Mouse (Mus musculus) MEL (cell line): ENCODE results near the gene Preb. TPM values are rescaled to one million over a fixed set of nuclear protein-coding genes. Genes with fewer than 3 reads are reported as not detected.

Source experiments
- DNase-seq: peaks from one replicate; pipeline ENCODE4 v3.0.0; 2011; ENCODE audit warnings: low read depth, low spot score
- H3K27ac ChIP-seq: 2 replicates; pipeline ENCODE4 v1.5.1; 2012; ENCODE audit warnings: low read depth, mild to moderate bottlenecking, control low read depth, low read length, moderate library complexity; ENCODE audit not compliant: control insufficient read depth
- H3K27me3 ChIP-seq, 2 experiments: fragments of 150-350 bp in 1 of 2; sonication (generic) in 1 of 2; 2 replicates each; pipeline ENCODE4 v1.6.1; 2012; ENCODE audit warnings: low read length in 2 of 2, mild to moderate bottlenecking in 2 of 2, improper control_type of control experiment in 1 of 2, moderate library complexity in 1 of 2; ENCODE audit not compliant: insufficient read depth in 2 of 2, control insufficient read depth in 1 of 2
- H3K36me3 ChIP-seq, 2 experiments: 2 replicates each; pipeline ENCODE4 v1.6.1; 2012 to 2014; ENCODE audit warnings: low read length in 2 of 2, improper control_type of control experiment in 1 of 2, inconsistent platforms in 1 of 2, mild to moderate bottlenecking in 1 of 2; ENCODE audit not compliant: insufficient read depth in 2 of 2, control insufficient read depth in 1 of 2
- H3K4me1 ChIP-seq, 2 experiments: fragments of 150-350 bp in 1 of 2; sonication (generic) in 1 of 2; 2 replicates each; pipeline ENCODE4 v1.6.1; 2012; ENCODE audit warnings: low read length in 2 of 2, improper control_type of control experiment in 1 of 2, mild to moderate bottlenecking in 1 of 2; ENCODE audit not compliant: insufficient read depth in 2 of 2, control insufficient read depth in 1 of 2
- H3K4me3 ChIP-seq, 2 experiments: fragments of 150-350 bp in 1 of 2; sonication (generic) in 1 of 2; 2 replicates each; pipeline ENCODE4 v1.5.1; 2012; ENCODE audit warnings: low read depth in 2 of 2, low read length in 2 of 2, mild to moderate bottlenecking in 2 of 2, moderate library complexity in 2 of 2, control low read depth in 1 of 2, improper control_type of control experiment in 1 of 2; ENCODE audit not compliant: control insufficient read depth in 1 of 2, insufficient read depth in 1 of 2
- H3K79me2 ChIP-seq: 2 replicates; pipeline ENCODE4 v1.6.1; 2012; ENCODE audit warnings: mild to moderate bottlenecking, low read length, moderate library complexity; ENCODE audit not compliant: control insufficient read depth, poor library complexity, insufficient read depth
- H3K9ac ChIP-seq: 2 replicates; pipeline ENCODE4 v1.6.1; 2012; ENCODE audit warnings: low read depth, mild to moderate bottlenecking, control low read depth, low read length, moderate library complexity; ENCODE audit not compliant: control insufficient read depth, poor library complexity, severe bottlenecking
- H3K9me3 ChIP-seq: fragments of 150-350 bp; sonication (generic); replicated peaks from 2 replicates; pipeline ENCODE4 v1.6.1; 2012; ENCODE audit warnings: mild to moderate bottlenecking, low read length, improper control_type of control experiment, moderate library complexity; ENCODE audit not compliant: insufficient read depth
- CHD1 ChIP-seq: IDR thresholded peaks from 2 replicates; pipeline ENCODE4 v1.6.1; 2012; ENCODE audit warnings: low read depth, mild to moderate bottlenecking, inconsistent platforms, low read length, improper control_type of control experiment
- CTCF ChIP-seq, 3 experiments: IDR thresholded peaks in 2 of 3; conservative IDR thresholded peaks in 1 of 3; 2 replicates each; pipeline ENCODE4 v1.5.1; 2011 to 2012; ENCODE audit warnings: low read length in 3 of 3, low read depth in 2 of 3, mild to moderate bottlenecking in 2 of 3, improper control_type of control experiment in 1 of 3, inconsistent platforms in 1 of 3, mixed read lengths in 1 of 3, moderate library complexity in 1 of 3; ENCODE audit not compliant: control insufficient read depth in 1 of 3, insufficient read depth in 1 of 3, poor library complexity in 1 of 3, severe bottlenecking in 1 of 3
- ELF1 ChIP-seq: IDR thresholded peaks from 2 replicates; pipeline ENCODE4 v1.6.1; 2014; ENCODE audit warnings: low read depth, mild to moderate bottlenecking, inconsistent platforms, low read length, improper control_type of control experiment, moderate library complexity
- GATA1 ChIP-seq: IDR thresholded peaks from 2 replicates; pipeline ENCODE4 v1.6.1; 2011; ENCODE audit warnings: low read depth, low read length, improper control_type of control experiment
- MEF2A ChIP-seq: IDR thresholded peaks from 2 replicates; pipeline ENCODE4 v1.6.1; 2014; ENCODE audit warnings: low read depth, mild to moderate bottlenecking, inconsistent platforms, low read length, improper control_type of control experiment; ENCODE audit not compliant: poor library complexity, insufficient replicate concordance, severe bottlenecking; ENCODE audit errors: extremely low read depth
- MYC ChIP-seq: IDR thresholded peaks from 2 replicates; pipeline ENCODE4 v1.6.1; 2011; ENCODE audit warnings: low read depth, mild to moderate bottlenecking, low read length, improper control_type of control experiment, moderate library complexity
- POLR2AphosphoS2 ChIP-seq: IDR thresholded peaks from 2 replicates; pipeline ENCODE4 v1.6.1; 2011; ENCODE audit warnings: low read length, improper control_type of control experiment
- RAD21 ChIP-seq: IDR thresholded peaks from 2 replicates; pipeline ENCODE4 v1.6.1; 2011; ENCODE audit warnings: mild to moderate bottlenecking, low read depth, low read length, improper control_type of control experiment
- SMC3 ChIP-seq: IDR thresholded peaks from 2 replicates; pipeline ENCODE4 v1.6.1; 2011; ENCODE audit warnings: low read depth, low read length, improper control_type of control experiment
- UBTF ChIP-seq: IDR thresholded peaks from 2 replicates; pipeline ENCODE4 v1.6.1; 2012; ENCODE audit warnings: low read depth, mild to moderate bottlenecking, inconsistent platforms, low read length, improper control_type of control experiment, moderate library complexity, borderline replicate concordance; ENCODE audit not compliant: insufficient read depth
- ZC3H11A ChIP-seq: IDR thresholded peaks from 2 replicates; pipeline ENCODE4 v1.6.1; 2012; ENCODE audit warnings: low read depth, mild to moderate bottlenecking, inconsistent platforms, low read length, improper control_type of control experiment
- ZNF384 ChIP-seq: IDR thresholded peaks from 2 replicates; pipeline ENCODE4 v1.6.1; 2012; ENCODE audit warnings: low read depth, mild to moderate bottlenecking, inconsistent platforms, low read length, improper control_type of control experiment
- polyA plus RNA-seq, 2 experiments: library from polyadenylated mRNA; stranded (reverse) in 1 of 2; unstranded in 1 of 2; fragments of >175 nt in 1 of 2; fragments of >200 nt in 1 of 2; gene quantifications; 2 replicates each; pipeline versions ENCODE4 v1.2.1 to v1.2.4; 2012; ENCODE audit warnings: low replicate concordance in 2 of 2, low read depth in 1 of 2; ENCODE audit not compliant: insufficient read length in 2 of 2, insufficient read depth in 1 of 2, missing spikeins in 1 of 2
- total RNA-seq: library from RNA; depleted of rRNA; stranded (reverse); fragments of 300-350 nt; gene quantifications from 2 replicates; pipeline ENCODE4 v1.2.3, GENCODE M21; 2012

Preb gene
- total and polyA plus RNA-seq, 3 experiments = 143 to 247 TPM; not detected in 1

GRCm38 (mm10) chr5:30930846-30931245, 29.3 kb downstream of the Preb start:
- no peaks in the 10 kb centered on the region for H3K9me3 ChIP-seq
- H3K9ac ChIP-seq = no peak overlapping the region
- H3K4me1 ChIP-seq = no peaks in the 10 kb centered on the region
- no peaks in the 10 kb centered on the region for H3K27me3 ChIP-seq
- H3K4me3 ChIP-seq = no peak overlapping the region
- DNase-seq = no peak
- no peaks in the 10 kb centered on the region for H3K36me3 ChIP-seq
- H3K27ac ChIP-seq = no peak overlapping the region
- no peaks in the 10 kb centered on the region for H3K79me2 ChIP-seq
- TF ChIP-seq POLR2AphosphoS2 (no peak), SMC3 (no peak), ELF1 (no peak), ZNF384 (no peak), ZC3H11A (no peak), RAD21 (no peak), GATA1 (no peak), CTCF (IDR thresholded peaks at IDR 0.05 in 2 of 3, conservative IDR thresholded peaks at IDR 0.05 in 1 of 3; ENCODE audit: control insufficient read depth in 1 of 3, insufficient read depth in 1 of 3, low read depth in 2 of 3, low read length in 3 of 3, poor library complexity in 1 of 3, severe bottlenecking in 1 of 3) (no peak), MYC (no peak), MEF2A (no peak)

GRCm38 (mm10) chr5:30930121-30930520, 30.0 kb downstream of the Preb start:
- no peaks in the 10 kb centered on the region for H3K9me3 ChIP-seq
- no peaks in the 10 kb centered on the region for H3K36me3 ChIP-seq
- H3K27ac ChIP-seq = no peak overlapping the region
- H3K4me1 ChIP-seq = no peaks in the 10 kb centered on the region
- DNase-seq = peak; percentile 69
- TF ChIP-seq SMC3 (peak; percentile 72), CHD1 (no peak), ZC3H11A (peak; percentile 34; the same call in 1 of the 2 replicates), UBTF (no peak), ELF1 (no peak), CTCF (IDR thresholded peaks at IDR 0.05 in 2 of 3, conservative IDR thresholded peaks at IDR 0.05 in 1 of 3; ENCODE audit: control insufficient read depth in 1 of 3, insufficient read depth in 1 of 3, low read depth in 2 of 3, low read length in 3 of 3, poor library complexity in 1 of 3, severe bottlenecking in 1 of 3) (peak; percentile 70 to 84 (median 75)), RAD21 (peak; percentile 74)
- no peaks in the 10 kb centered on the region for H3K27me3 ChIP-seq
- H3K9ac ChIP-seq = no peak overlapping the region
- H3K79me2 ChIP-seq = no peaks in the 10 kb centered on the region
- no peak overlapping the region for H3K4me3 ChIP-seq
